In genomic region chr6:142507785-142508162, GRCm38 (mm10) we compare ENCODE assay signal across 8 mouse cellular contexts. TPM values are rescaled to one million over a fixed set of nuclear protein-coding genes. Genes with fewer than 3 reads are reported as not detected.
DNase-seq lines count a peak whose midpoint lies in the region; ATAC-seq and TF ChIP-seq lines count a peak whose summit lies in the region.

TSS of gene Ldhb (minus strand) at chr6:142507957.

- peak within 1 kb of the TSS; percentile 77 for H3K4me2 ChIP-seq in liver, postnatal 0 days (ENCODE audit: low read depth, low read length)
- peak within 1 kb of the TSS; percentile 95 for H3K4me2 ChIP-seq in neural tube, embryonic 13.5 days

- no peaks in the 10 kb centered on the region for H3K9me3 ChIP-seq in liver, postnatal 0 days (ENCODE audit: low read length)
- no peaks in the 10 kb centered on the region for H3K9me3 ChIP-seq in neural tube, embryonic 13.5 days

- H3K9ac ChIP-seq in liver, postnatal 0 days (replicated peaks): no peak within 1 kb of the TSS
- peak within 1 kb of the TSS; percentile 89 for H3K9ac ChIP-seq in neural tube, embryonic 13.5 days

- 1% methylated on average over 19 of the region's 19 CpGs for WGBS in liver, postnatal 0 days (ENCODE audit: insufficient replicate concordance)
- WGBS in neural tube, embryonic 13.5 days: under 1% methylated on average over 19 of the region's 19 CpGs

- H3K4me3 ChIP-seq in liver, postnatal 0 days (ENCODE audit: low read depth, low read length): peak within 1 kb of the TSS; percentile 38
- peak within 1 kb of the TSS; percentile 75 for H3K4me3 ChIP-seq in neural tube, embryonic 13.5 days

- TF ChIP-seq EP300 in liver, postnatal 0 days (IDR thresholded peaks at IDR 0.05; ENCODE audit: low read depth): no peak

- TF ChIP-seq CTCF in liver, postnatal 0 days (IDR thresholded peaks at IDR 0.05; ENCODE audit: low read depth): no peak

- peak; percentile 94 for DNase-seq in Muller cell, postnatal 12 days (ENCODE audit: inconsistent ontology term)
- DNase-seq in cerebellum, adult 8-10 months: peak; percentile 85
- peak; percentile 90 for DNase-seq in heart, postnatal 4 days
- DNase-seq in layer of hippocampus, adult 18-20 months (ENCODE audit: low spot score in 2 of 2): peak; percentile 89 to 95
- peak; percentile 66 for DNase-seq in liver, postnatal 0 days
- DNase-seq in thymus, adult 18-20 months: peak; percentile 84 to 86

- H3K36me3 ChIP-seq in liver, postnatal 0 days (replicated peaks; ENCODE audit: insufficient read depth, low read length): no peaks in the 10 kb centered on the region
- H3K36me3 ChIP-seq in neural tube, embryonic 13.5 days: peaks cover 14% of the 10 kb centered on the region; the same call in 1 of the 2 replicates

- peaks cover 7% of the 10 kb centered on the region for H3K4me1 ChIP-seq in liver, postnatal 0 days (ENCODE audit: insufficient read depth)
- peaks cover 49% of the 10 kb centered on the region for H3K4me1 ChIP-seq in neural tube, embryonic 13.5 days (replicated peaks)

- ATAC-seq in frontal cortex, adult (ENCODE audit: low TSS enrichment): peak; percentile 93
- peak; percentile 81 for ATAC-seq in liver, postnatal 0 days
- ATAC-seq in neural tube, embryonic 13.5 days (ENCODE audit: low read depth): peak; percentile 98

- H3K27ac ChIP-seq in liver, postnatal 0 days (ENCODE audit: low read depth): no peak within 1 kb of the TSS
- peak within 1 kb of the TSS; percentile 83 for H3K27ac ChIP-seq in neural tube, embryonic 13.5 days (replicated peaks)

- H3K27me3 ChIP-seq in liver, postnatal 0 days (ENCODE audit: insufficient read depth, low read length): no peaks in the 10 kb centered on the region
- H3K27me3 ChIP-seq in neural tube, embryonic 13.5 days: peaks cover 11% of the 10 kb centered on the region

RNA-seq across cellular contexts. Expression of gene Ldhb, which starts in this region (rescaled TPM):
- total RNA-seq in heart, postnatal 4 days (2021): 1,000 to 10,000 TPM; 1,364 to 1,397 TPM
- total RNA-seq in layer of hippocampus, adult 18-20 months (2021): 100 to 1,000 TPM; 589 to 628 TPM
- polyA plus RNA-seq in liver, postnatal 0 days (2015; fragmentation: Nextera tagmentation; extraction: Ambion mirVana): 12.9 and 16.9 TPM in 2 replicates
- polyA plus RNA-seq in neural tube, embryonic 13.5 days (2015; fragmentation: Nextera tagmentation; extraction: Ambion mirVana): 522 and 568 TPM in 2 replicates

Comparison
In these comparisons a context has a peak if more than half of its experiments do, and no peak if none do; other contexts are left out.
1. RNA of gene Ldhb (polyA plus RNA-seq): 522 to 568 TPM in neural tube, embryonic 13.5 days; 12.9 to 16.9 TPM in liver, postnatal 0 days; every median in the first group is over 10 times any median in the second.
2. Peak in every context shown above with its lines, with median percentiles within 50 percentile points of each other: DNase-seq and ATAC-seq.